Mouse (Mus musculus): ENCODE data around the gene Cyp2c23. TPM values are rescaled to one million over a fixed set of nuclear protein-coding genes. Genes with fewer than 3 reads are reported as not detected.

Cyp2c23 gene
- polyA plus RNA-seq, 1 experiment = 1.0 TPM

DNA sequence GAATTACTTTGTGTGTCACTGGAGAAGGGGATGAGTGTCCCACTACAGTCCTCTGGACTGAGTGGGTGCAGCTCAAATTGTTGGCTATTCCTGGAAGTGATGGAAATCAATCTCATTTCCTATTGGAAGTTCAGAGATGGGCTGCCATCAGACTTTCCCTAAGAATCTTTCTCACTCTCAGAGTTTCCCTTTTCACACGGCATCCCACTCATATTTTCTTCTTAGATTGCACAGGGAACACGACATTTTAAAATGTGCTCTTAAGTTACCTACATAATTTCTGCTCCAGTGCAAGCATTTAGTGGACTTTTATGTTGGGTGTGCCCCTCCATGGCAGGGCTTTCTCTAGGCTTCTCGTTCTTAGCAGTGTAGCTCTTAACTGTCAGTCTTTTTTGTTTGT lies 51.2 kb downstream of the Cyp2c23 start:
- 61% methylated on average over 3 of the region's 3 CpGs for WGBS
- H3K4me1 ChIP-seq (ENCODE audit: control insufficient read depth, insufficient read depth, low read length) = no peaks in the 10 kb centered on the region
- no peak for TF ChIP-seq CTCF (IDR thresholded peaks at IDR 0.05; ENCODE audit: control insufficient read depth, insufficient read depth, low read length)
- TF ChIP-seq POLR2A (IDR thresholded peaks at IDR 0.05; ENCODE audit: borderline replicate concordance, control insufficient read depth, low read depth, low read length) = no peak
- H3K4me3 ChIP-seq (replicated peaks; ENCODE audit: control insufficient read depth, low read depth, low read length) = no peak overlapping the region
- H3K27ac ChIP-seq (ENCODE audit: control insufficient read depth, insufficient read depth, low read depth, low read length, poor library complexity) = no peak overlapping the region

DNA sequence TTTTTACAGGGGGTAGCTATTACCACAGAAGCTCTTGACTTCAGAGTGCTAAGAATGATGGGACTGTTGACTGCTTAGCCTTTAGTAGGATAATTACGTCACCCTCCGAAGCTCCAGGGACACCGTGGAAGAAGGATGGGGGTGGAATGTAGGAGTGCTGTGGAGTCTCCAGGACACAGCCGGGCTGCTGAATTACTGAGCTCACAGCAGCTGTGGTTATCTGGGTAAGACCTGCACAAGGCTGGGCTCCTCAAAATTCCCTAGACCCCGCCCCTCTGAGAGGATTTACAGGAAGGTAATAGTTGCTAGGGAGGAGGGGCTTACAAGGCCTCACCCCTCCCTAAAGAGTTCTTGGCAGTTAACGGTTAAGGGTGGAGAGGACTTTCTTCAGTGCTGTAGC lies 52.3 kb downstream of the Cyp2c23 start:
- no peaks in the 10 kb centered on the region for H3K4me1 ChIP-seq (ENCODE audit: control insufficient read depth, insufficient read depth, low read length)
- TF ChIP-seq POLR2A (IDR thresholded peaks at IDR 0.05; ENCODE audit: borderline replicate concordance, control insufficient read depth, low read depth, low read length) (no peak), CTCF (IDR thresholded peaks at IDR 0.05; ENCODE audit: control insufficient read depth, insufficient read depth, low read length) (no peak)
- H3K27ac ChIP-seq (ENCODE audit: control insufficient read depth, insufficient read depth, low read depth, low read length, poor library complexity) = no peak overlapping the region
- no peak overlapping the region for H3K4me3 ChIP-seq (replicated peaks; ENCODE audit: control insufficient read depth, low read depth, low read length)
- WGBS = 74% methylated on average over 6 of the region's 6 CpGs

DNA sequence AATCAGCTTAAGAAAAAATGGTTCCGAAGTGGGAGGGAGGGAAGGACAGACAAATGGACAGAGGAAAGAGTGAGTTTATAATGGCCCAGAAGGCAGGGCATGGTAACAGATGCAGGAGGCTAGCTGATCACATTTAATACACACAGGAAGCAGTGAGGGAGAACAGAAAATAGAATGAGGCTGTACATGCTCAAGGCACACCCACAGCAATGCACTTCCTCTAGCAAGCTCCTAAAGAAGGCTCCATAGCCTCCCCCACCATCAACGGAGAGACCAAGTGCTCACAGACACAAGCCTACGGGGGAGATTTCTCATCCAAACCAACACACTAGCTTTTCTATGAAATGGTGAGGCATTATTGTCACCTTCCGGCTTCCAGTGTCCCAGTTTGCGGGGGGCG lies 54.8 kb downstream of the Cyp2c23 start:
- Histone ChIP-seq H3K4me1 (ENCODE audit: control insufficient read depth, insufficient read depth, low read length) (no peaks in the 10 kb centered on the region), H3K27ac (ENCODE audit: control insufficient read depth, insufficient read depth, low read depth, low read length, poor library complexity) (no peak overlapping the region), H3K4me3 (replicated peaks; ENCODE audit: control insufficient read depth, low read depth, low read length) (no peak overlapping the region)
- WGBS = 77% methylated on average over 6 of the region's 6 CpGs
- TF ChIP-seq CTCF (IDR thresholded peaks at IDR 0.05; ENCODE audit: control insufficient read depth, insufficient read depth, low read length) (no peak), POLR2A (IDR thresholded peaks at IDR 0.05; ENCODE audit: borderline replicate concordance, control insufficient read depth, low read depth, low read length) (no peak)

DNA sequence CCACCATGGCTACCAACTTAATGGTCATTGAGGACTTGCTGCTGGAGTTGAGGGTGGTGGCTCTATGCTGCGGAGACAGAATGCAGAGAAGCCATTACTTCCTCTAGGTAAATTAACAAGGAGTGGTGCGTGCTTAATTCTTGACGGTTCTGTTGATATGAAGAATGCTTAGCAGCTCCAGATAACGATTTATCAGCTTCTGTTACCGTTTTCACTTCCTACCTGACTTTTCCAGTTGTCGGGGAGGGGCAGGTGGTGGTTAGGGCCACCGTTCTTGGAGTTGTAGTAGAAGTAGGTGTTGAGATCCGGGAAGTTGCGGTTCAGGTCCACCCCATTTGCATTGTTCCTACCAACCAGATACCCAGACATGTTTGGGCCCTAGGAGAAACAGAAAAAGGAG lies 55.3 kb downstream of the Cyp2c23 start:
- no peak for TF ChIP-seq CTCF (IDR thresholded peaks at IDR 0.05; ENCODE audit: control insufficient read depth, insufficient read depth, low read length)
- no peak for TF ChIP-seq POLR2A (IDR thresholded peaks at IDR 0.05; ENCODE audit: borderline replicate concordance, control insufficient read depth, low read depth, low read length)
- no peaks in the 10 kb centered on the region for H3K4me1 ChIP-seq (ENCODE audit: control insufficient read depth, insufficient read depth, low read length)
- no peak overlapping the region for H3K27ac ChIP-seq (ENCODE audit: control insufficient read depth, insufficient read depth, low read depth, low read length, poor library complexity)
- H3K4me3 ChIP-seq (replicated peaks; ENCODE audit: control insufficient read depth, low read depth, low read length) = no peak overlapping the region
- 69% methylated on average over 9 of the region's 9 CpGs for WGBS

DNA sequence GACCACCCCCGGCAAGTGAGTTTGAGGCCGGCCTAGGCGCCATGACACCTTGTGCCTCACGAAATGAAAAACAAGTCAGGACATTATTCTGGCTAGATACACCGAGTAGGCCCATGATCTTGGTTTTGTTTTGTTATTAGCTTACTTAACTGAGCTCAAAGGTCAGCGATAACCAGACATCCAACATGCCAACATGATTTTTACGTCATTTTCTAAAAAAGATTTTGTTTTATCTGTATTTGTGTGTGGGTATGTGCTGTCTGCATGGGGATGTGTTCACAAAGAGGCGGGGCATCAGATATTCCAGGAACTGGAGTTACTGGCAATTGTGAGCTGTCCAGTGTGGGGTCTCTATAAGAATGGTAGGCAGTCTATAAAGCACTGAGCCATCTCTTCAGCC lies 56.9 kb downstream of the Cyp2c23 start:
- 87% methylated on average over 8 of the region's 8 CpGs for WGBS
- H3K27ac ChIP-seq (ENCODE audit: control insufficient read depth, insufficient read depth, low read depth, low read length, poor library complexity) = no peak overlapping the region

DNA sequence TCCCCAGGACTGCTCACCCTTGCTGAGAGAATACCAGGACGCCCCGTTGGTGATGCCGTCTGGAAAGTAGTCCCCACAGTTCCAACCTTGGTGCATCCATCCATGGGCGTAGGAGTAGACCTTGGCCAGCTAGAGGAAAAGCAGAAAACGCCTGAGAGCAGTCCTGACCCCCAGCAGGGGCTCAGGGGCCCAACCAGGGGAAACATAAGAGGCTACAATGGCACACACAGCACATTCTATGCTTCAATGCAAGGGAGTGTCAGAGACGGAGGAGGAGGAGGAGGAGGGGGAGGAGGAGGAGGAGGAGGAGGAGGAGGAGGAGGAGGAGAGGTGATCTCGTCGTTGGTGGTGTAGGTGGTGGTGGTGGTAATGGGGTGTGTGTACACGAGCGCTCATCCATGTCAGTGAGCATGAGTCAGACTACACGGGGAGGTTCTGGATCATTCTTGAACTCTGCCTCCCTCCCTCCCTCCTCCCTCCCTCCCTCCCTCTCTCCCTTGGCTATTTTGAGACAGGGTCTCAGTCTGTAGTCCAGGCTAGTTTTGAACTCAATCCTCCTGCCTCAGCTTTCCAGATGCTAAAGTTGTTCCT lies 60.5 kb downstream of the Cyp2c23 start:
- WGBS = 67% methylated on average over 10 of the region's 11 CpGs
- H3K27ac ChIP-seq (ENCODE audit: control insufficient read depth, insufficient read depth, low read depth, low read length, poor library complexity) = no peak overlapping the region
- TF ChIP-seq POLR2A (IDR thresholded peaks at IDR 0.05; ENCODE audit: borderline replicate concordance, control insufficient read depth, low read depth, low read length) (no peak), CTCF (IDR thresholded peaks at IDR 0.05; ENCODE audit: control insufficient read depth, insufficient read depth, low read length) (no peak)
- H3K4me1 ChIP-seq (ENCODE audit: control insufficient read depth, insufficient read depth, low read length) = no peaks in the 10 kb centered on the region
- H3K4me3 ChIP-seq (replicated peaks; ENCODE audit: control insufficient read depth, low read depth, low read length) = no peak overlapping the region

More for the DNA sequence above, 56.9 kb downstream of the Cyp2c23 start:
- Histone ChIP-seq H3K4me3 (replicated peaks; ENCODE audit: control insufficient read depth, low read depth, low read length) (no peak overlapping the region), H3K4me1 (ENCODE audit: control insufficient read depth, insufficient read depth, low read length) (no peaks in the 10 kb centered on the region)
- TF ChIP-seq CTCF (IDR thresholded peaks at IDR 0.05; ENCODE audit: control insufficient read depth, insufficient read depth, low read length) (no peak), POLR2A (IDR thresholded peaks at IDR 0.05; ENCODE audit: borderline replicate concordance, control insufficient read depth, low read depth, low read length) (no peak)

DNA sequence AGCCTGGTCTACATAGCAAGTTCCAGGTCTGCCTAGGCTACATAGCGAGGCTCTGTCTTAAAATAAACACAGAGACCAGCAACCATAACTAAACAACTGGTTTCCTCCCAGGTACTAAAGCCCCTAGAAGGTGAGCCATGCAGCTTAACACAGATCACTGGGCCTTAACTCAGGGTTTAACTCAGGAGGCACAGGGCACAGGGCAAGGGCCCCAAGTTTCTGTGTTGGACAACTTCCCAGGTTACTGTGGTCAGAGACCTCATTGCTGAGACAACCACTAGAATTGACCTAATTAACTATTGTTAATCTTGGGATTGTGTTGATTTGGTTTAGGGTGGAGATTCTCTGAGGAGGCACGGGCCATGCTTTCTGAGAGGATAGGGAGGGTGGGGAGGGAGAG lies 62.5 kb downstream of the Cyp2c23 start:
- H3K4me1 ChIP-seq (ENCODE audit: control insufficient read depth, insufficient read depth, low read length) = no peaks in the 10 kb centered on the region
- no peak overlapping the region for H3K4me3 ChIP-seq (replicated peaks; ENCODE audit: control insufficient read depth, low read depth, low read length)
- no peak overlapping the region for H3K27ac ChIP-seq (ENCODE audit: control insufficient read depth, insufficient read depth, low read depth, low read length, poor library complexity)
- TF ChIP-seq CTCF (IDR thresholded peaks at IDR 0.05; ENCODE audit: control insufficient read depth, insufficient read depth, low read length) (no peak), POLR2A (IDR thresholded peaks at IDR 0.05; ENCODE audit: borderline replicate concordance, control insufficient read depth, low read depth, low read length) (no peak)
- WGBS = 76% methylated on average over 2 of the region's 2 CpGs

DNA sequence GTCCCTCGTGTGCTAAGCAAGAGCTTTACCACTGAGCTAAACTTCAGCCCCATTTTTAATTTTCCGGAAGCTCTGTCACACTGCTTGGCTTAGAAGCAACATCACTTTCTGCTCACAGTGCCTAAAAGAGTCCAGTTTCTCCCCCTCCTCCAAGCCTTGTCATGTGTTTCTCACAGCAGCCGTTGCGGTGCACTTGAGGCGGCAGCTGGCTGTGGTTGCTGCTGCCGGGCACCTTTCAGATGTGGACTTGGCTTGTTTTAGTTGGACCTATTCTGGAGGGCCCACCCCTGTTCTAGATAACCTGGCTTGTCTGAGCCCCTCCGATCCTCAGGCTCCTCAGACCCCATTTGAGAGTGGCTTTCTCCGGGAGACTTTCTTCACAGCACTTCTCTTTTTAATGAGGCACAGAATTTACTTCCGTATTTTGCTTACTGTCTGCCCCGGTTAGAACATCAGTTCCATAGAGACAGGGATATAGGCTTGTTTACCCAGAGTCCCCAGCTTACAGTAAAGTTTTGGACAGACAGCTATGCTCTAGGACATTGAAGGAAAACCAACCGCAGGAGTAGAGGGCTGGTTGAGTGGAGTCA lies 63.4 kb downstream of the Cyp2c23 start:
- H3K4me1 ChIP-seq (ENCODE audit: control insufficient read depth, insufficient read depth, low read length) = no peaks in the 10 kb centered on the region
- WGBS = 23% methylated on average over 11 of the region's 11 CpGs
- H3K27ac ChIP-seq (ENCODE audit: control insufficient read depth, insufficient read depth, low read depth, low read length, poor library complexity) = peak overlapping the region; percentile 72
- TF ChIP-seq CTCF (IDR thresholded peaks at IDR 0.05; ENCODE audit: control insufficient read depth, insufficient read depth, low read length) (no peak), POLR2A (IDR thresholded peaks at IDR 0.05; ENCODE audit: borderline replicate concordance, control insufficient read depth, low read depth, low read length) (no peak; the same call in 1 of the 2 replicates)
- H3K4me3 ChIP-seq (replicated peaks; ENCODE audit: control insufficient read depth, low read depth, low read length) = peak overlapping the region; percentile 47
